Mouse (Mus musculus) intestine, postnatal 0 days (tissue): ENCODE results near the gene Tcf7l1. TPM values are rescaled to one million over a fixed set of nuclear protein-coding genes. Genes with fewer than 3 reads are reported as not detected.
A peak's percentile ranks its signal among the peaks of the same experiment; 100 is the strongest.

Experiments
- ATAC-seq: fragments of 200-750 bp; cut with Nextera tagmentation; 2 replicates; pipeline ENCODE4 v1.8.0; 2017; ENCODE audit warnings: mild to moderate bottlenecking, moderate TSS enrichment, moderate library complexity
- H3K27ac ChIP-seq: fragments of 300-500 bp; sonication (generic); 2 replicates; pipeline ENCODE4 v1.5.1; 2014; ENCODE audit warnings: mild to moderate bottlenecking, low read depth, low read length, moderate library complexity
- H3K27me3 ChIP-seq: fragments of 300-500 bp; sonication (generic); replicated peaks from 2 replicates; pipeline ENCODE4 v1.6.1; 2014; ENCODE audit warnings: low read length, mixed read lengths; ENCODE audit not compliant: control insufficient read depth, insufficient read depth
- H3K36me3 ChIP-seq: fragments of 300-500 bp; sonication (generic); 2 replicates; pipeline ENCODE4 v1.6.1; 2014; ENCODE audit warnings: mild to moderate bottlenecking, moderate library complexity; ENCODE audit not compliant: control insufficient read depth, insufficient read depth
- H3K4me1 ChIP-seq: fragments of 300-500 bp; sonication (generic); replicated peaks from 2 replicates; pipeline ENCODE4 v1.6.1; 2014; ENCODE audit warnings: antibody characterized with exemption, low read length, mixed read lengths; ENCODE audit not compliant: control insufficient read depth, insufficient read depth
- H3K4me2 ChIP-seq: fragments of 300-500 bp; sonication (generic); replicated peaks from 2 replicates; pipeline ENCODE4 v1.6.1; 2014; ENCODE audit warnings: low read depth, mild to moderate bottlenecking, moderate library complexity
- H3K4me3 ChIP-seq: fragments of 300-500 bp; sonication (generic); 2 replicates; pipeline ENCODE4 v1.5.1; 2014; ENCODE audit warnings: low read depth, low read length
- H3K9ac ChIP-seq: fragments of 300-500 bp; sonication (generic); 2 replicates; pipeline ENCODE4 v1.6.1; 2014; ENCODE audit warnings: mild to moderate bottlenecking, low read depth, low read length
- H3K9me3 ChIP-seq: fragments of 300-500 bp; sonication (generic); 2 replicates; pipeline ENCODE4 v1.6.1; 2016; ENCODE audit warnings: mixed run types; ENCODE audit not compliant: control insufficient read depth
- CTCF ChIP-seq: sonication (generic); IDR thresholded peaks from 2 replicates; pipeline ENCODE4 v1.5.1; 2016; ENCODE audit warnings: low read depth, mild to moderate bottlenecking, control low read depth, antibody characterized with exemption, moderate library complexity
- WGBS: fragments of 180-500 bp; shearing (Covaris S2); extraction: QIAGEN DNeasy Blood & Tissue Kit; methylation state at CpG from one replicate; pipeline ENCODE4 v1.1.7; 2014; 5-methylcytosine and 5-hydroxymethylcytosine counted together
- polyA plus RNA-seq: library from polyadenylated mRNA; unstranded; fragments of >200 nt; fragmentation: Nextera tagmentation; extraction: Ambion mirVana; gene quantifications from 2 replicates; pipeline ENCODE4 v1.2.1, GENCODE M21; 2015

Tcf7l1 gene
- polyA plus RNA-seq, 1 experiment from 2014 or later, result 6.8 TPM

DNA sequence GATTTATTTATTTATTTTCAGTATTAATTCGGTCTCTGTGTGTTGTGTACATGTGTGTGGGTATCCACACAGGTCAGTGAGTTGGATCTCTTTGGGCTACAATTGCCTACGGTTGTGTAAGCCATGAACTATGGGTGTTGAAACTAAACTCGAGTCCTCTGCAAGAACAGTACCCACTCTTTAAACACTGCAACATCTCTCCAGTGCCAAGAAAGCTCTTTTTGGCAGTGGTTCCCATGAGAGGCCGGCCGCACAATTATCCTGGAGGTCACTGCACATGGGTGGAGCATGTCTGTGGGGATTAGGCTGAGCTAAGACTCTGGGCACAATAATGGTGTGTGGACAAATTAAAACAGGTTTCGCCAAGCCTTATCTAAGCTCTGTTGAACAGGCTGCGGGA, 135.6 kb downstream of the Tcf7l1 start:
- 70% methylated on average over 7 of the region's 7 CpGs for WGBS
- ATAC-seq, result no peak
- Histone ChIP-seq H3K9ac (no peak overlapping the region), H3K27me3 (no peaks in the 10 kb centered on the region), H3K4me1 (0 out of 2 replicates have a peak, but pooled peaks cover 4% of the 10 kb centered on the region), H3K36me3 (no peaks in the 10 kb centered on the region), H3K9me3 (no peaks in the 10 kb centered on the region), H3K27ac (no peak overlapping the region), H3K4me3 (no peak overlapping the region), H3K4me2 (no peak overlapping the region)
- TF ChIP-seq CTCF, result no peak

DNA sequence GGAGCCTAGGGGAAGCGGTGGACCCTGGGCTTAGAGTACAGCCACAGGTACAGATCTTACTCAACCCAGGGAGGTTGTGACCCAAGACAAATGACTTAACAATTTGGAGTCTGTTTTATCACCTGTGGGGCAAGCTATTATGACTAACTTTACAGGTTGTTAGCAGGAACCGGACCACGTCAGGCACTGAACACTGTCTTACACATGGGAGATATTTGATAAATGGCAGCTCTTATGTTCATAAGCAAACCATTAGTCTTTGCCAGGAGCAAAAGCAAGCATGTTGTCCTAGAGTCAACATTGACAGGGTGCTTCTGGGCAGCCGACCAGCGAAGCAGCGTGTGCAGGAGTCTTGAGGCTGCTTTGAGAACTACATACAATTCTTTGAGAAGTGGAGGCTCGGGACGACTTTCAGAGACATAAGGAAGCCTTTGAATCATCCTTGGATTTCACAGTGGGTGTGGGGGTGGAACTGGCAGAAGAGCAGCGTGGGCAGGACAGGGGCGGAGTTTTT, 138.7 kb downstream of the Tcf7l1 start:
- 54% methylated on average over 10 of the region's 10 CpGs for WGBS
- Histone ChIP-seq H3K4me3 (no peak overlapping the region), H3K9ac (no peak overlapping the region), H3K4me2 (no peak overlapping the region), H3K9me3 (no peaks in the 10 kb centered on the region), H3K27ac (no peak overlapping the region), H3K36me3 (no peaks in the 10 kb centered on the region; the same call in 1 of the 2 replicates), H3K27me3 (no peaks in the 10 kb centered on the region), H3K4me1 (0 out of 2 replicates have a peak, but pooled peaks cover under 1% of the 10 kb centered on the region)
- no peak for TF ChIP-seq CTCF
- ATAC-seq, result 0 out of 2 replicates have a peak, but pooled peaks have one; percentile 15

GRCm38 (mm10) chr6:72648002-72648595, 141.0 kb downstream of the Tcf7l1 start:
- no peak for TF ChIP-seq CTCF
- Histone ChIP-seq H3K27me3 (no peaks in the 10 kb centered on the region), H3K4me1 (no peaks in the 10 kb centered on the region), H3K9me3 (no peaks in the 10 kb centered on the region), H3K9ac (no peak overlapping the region), H3K4me3 (no peak overlapping the region), H3K27ac (no peak overlapping the region), H3K36me3 (no peaks in the 10 kb centered on the region; the same call in 1 of the 2 replicates), H3K4me2 (no peak overlapping the region)
- ATAC-seq, result no peak
- 72% methylated on average over 12 of the region's 12 CpGs for WGBS

DNA sequence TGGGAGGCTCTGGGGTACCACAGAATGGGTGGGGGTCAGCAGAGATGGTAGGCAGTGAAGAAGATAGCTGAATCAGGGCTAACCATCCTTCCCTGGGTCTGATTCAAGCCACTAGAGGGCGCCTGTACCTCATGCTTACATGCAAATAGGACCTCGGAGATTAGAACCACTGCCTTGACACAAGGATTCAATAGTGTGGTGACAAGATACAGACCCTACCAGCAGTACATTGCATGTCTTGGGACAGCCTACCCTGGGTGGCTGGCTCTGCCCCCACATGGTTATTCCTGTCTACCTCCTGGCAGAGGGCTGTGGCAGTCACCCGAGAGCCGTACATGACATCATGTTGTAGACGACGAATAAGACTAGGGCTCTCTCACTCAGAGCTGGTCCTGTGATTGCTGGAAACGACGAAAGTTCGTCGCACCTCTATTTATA, 141.7 kb downstream of the Tcf7l1 start:
- no peak; the same call in 1 of the 2 replicates for ATAC-seq
- Histone ChIP-seq H3K36me3 (no peaks in the 10 kb centered on the region; the same call in 1 of the 2 replicates), H3K4me2 (no peak overlapping the region), H3K27ac (no peak overlapping the region), H3K4me1 (no peaks in the 10 kb centered on the region), H3K9me3 (no peaks in the 10 kb centered on the region), H3K27me3 (no peaks in the 10 kb centered on the region), H3K4me3 (no peak overlapping the region), H3K9ac (no peak overlapping the region)
- 52% methylated on average over 10 of the region's 10 CpGs for WGBS
- TF ChIP-seq CTCF, result peak; percentile 96

DNA sequence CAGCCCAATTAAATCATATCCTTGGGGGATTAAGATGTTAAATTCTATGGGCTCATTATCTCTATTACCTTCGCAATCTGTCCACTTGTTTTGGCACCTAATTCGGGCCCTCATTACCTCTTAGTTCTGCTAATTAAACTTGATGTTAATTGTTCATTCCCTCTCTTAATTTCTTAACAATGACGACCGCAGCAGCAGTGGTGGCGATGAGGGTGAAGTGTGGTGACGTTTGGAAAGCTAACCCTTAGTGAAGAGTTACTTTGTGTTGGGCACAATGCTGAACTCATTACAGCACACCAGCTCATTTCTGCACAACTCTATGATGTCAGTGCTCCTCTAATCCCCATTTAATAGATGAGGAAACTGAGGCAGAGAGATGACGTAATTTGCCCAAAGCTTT, 143.7 kb downstream of the Tcf7l1 start:
- Histone ChIP-seq H3K27ac (no peak overlapping the region), H3K9ac (no peak overlapping the region), H3K4me1 (no peaks in the 10 kb centered on the region), H3K27me3 (no peaks in the 10 kb centered on the region), H3K9me3 (no peaks in the 10 kb centered on the region), H3K4me2 (no peak overlapping the region), H3K36me3 (no peaks in the 10 kb centered on the region; the same call in 1 of the 2 replicates), H3K4me3 (no peak overlapping the region)
- 90% methylated on average over 7 of the region's 7 CpGs for WGBS
- TF ChIP-seq CTCF, result no peak
- no peak for ATAC-seq

- no peak overlapping the region for H3K4me2 ChIP-seq
- no peaks in the 10 kb centered on the region; the same call in 1 of the 2 replicates for H3K36me3 ChIP-seq
- no peak overlapping the region for H3K4me3 ChIP-seq
- H3K27ac ChIP-seq, result no peak overlapping the region
- ATAC-seq, result no peak
- no peaks in the 10 kb centered on the region for H3K9me3 ChIP-seq
- H3K4me1 ChIP-seq, result no peaks in the 10 kb centered on the region
- TF ChIP-seq CTCF, result no peak
- 72% methylated on average over 4 of the region's 4 CpGs for WGBS
- no peak overlapping the region for H3K9ac ChIP-seq
- no peaks in the 10 kb centered on the region for H3K27me3 ChIP-seq
Observed at GRCm38 (mm10) chr6:72644576-72644975, 144.5 kb downstream of the Tcf7l1 start.
